Mouse (Mus musculus): ENCODE data around the gene Tmem170.

Tmem170 gene

DNA sequence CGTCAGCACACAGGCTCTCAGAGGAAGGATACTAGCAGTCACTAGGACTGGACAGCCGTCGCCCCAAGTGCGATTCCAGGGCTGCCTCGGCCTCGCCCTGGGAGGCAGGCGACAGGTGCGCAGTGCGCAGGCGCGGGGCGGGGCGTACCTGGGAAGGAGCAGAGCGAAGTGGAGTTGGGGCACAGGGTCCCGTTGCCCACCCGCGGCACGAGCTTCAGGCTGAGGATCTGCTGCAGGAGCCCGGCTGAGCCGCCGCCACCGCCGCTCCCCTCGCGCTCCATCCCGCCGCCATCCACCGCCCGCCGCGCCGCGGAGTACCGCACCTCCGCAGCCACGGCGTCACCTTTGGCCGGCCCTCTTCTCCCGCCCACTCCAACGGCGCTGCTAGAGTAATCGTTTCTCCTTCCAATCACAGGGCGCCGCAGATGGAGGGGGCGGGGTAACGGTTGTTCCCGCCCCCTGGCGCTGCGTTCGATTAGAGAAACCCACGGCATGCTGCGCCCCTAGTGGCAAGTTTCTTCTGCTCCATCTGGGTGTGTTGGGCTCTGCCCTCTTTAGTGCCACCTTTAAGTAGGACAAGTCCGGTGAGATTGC is at the start of gene Tmem170:
Gene Tmem170, minus strand, starts transcription at position 396 of the 594 bp plus-strand sequence.
- DNase-seq (ENCODE audit: low spot score): peak; percentile 100

DNA sequence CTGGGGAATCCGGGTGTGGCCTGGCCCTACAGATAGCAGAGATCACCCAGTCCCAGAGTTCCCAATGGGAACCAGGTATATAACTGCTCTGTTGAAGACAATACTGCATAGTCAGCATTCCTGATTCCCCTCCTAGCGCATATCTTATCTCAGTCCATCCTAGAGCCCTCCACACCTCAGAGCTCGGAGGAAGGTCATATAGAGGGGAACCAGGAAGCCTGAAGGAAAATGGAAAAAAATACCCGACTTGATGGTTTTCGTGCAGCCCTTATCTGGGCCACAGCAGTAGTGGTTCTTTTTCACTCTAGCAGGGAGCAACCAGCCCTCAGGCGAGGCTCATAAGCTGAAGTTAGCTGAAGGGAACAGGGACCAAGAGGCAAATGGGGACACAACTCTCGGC is 48.4 kb upstream of the Tmem170 start:
- no peak for DNase-seq (ENCODE audit: low spot score)

- peak; percentile 76 for DNase-seq (ENCODE audit: low spot score)
Observed at GRCm38 (mm10) chr8:111923383-111923804, 46.8 kb upstream of the Tmem170 start.

DNA sequence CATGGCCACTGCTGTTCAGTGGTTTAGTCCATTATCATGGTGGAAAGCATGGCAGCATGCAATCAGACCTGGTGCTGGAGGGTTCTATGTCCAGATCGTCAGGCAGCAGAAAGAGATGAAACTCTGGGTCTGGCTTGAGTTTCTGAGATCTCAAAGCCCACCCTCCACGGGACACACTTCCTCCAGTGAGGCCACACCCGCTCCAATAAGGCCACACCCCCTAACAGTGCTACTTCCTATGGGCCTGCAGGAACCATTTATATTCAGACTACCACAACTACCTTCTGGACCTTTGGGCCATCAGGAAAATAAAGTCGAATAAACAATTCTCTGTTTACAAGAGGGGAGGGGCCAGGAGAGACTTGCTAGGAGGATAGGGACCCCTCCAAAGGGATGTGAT is 44.4 kb upstream of the Tmem170 start:
- no peak for DNase-seq (ENCODE audit: low spot score)

DNA sequence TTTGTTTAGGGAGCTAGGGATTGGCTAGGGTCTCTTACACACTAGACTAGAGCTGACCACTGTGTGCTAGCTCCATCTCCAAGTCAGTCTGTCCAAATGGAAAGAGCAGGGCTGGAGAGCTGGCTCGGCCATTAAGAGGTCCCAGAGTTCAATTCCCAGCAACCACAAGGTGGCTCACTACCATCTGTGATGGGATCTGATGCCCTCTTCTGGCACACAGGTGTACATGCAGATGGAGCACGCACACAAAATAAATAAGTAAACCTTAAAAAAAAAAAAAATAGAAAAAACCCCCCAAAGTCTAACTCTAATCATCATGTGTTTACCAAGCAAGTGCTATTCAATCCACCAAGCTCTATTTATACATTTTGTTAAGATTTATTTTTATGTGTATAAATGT is 43.1 kb upstream of the Tmem170 start:
- DNase-seq (ENCODE audit: low spot score): no peak

- no peak for DNase-seq (ENCODE audit: low spot score)
Observed at GRCm38 (mm10) chr8:111912860-111913432, 36.4 kb upstream of the Tmem170 start.

- no peak for DNase-seq (ENCODE audit: low spot score)
Observed at GRCm38 (mm10) chr8:111911572-111911971, 35.0 kb upstream of the Tmem170 start.

- DNase-seq (ENCODE audit: low spot score): no peak
Observed at GRCm38 (mm10) chr8:111909621-111910450, 33.3 kb upstream of the Tmem170 start, which contains the start of gene Chst5. Gene Chst5, minus strand, starts transcription at chr8:111910447.

DNA sequence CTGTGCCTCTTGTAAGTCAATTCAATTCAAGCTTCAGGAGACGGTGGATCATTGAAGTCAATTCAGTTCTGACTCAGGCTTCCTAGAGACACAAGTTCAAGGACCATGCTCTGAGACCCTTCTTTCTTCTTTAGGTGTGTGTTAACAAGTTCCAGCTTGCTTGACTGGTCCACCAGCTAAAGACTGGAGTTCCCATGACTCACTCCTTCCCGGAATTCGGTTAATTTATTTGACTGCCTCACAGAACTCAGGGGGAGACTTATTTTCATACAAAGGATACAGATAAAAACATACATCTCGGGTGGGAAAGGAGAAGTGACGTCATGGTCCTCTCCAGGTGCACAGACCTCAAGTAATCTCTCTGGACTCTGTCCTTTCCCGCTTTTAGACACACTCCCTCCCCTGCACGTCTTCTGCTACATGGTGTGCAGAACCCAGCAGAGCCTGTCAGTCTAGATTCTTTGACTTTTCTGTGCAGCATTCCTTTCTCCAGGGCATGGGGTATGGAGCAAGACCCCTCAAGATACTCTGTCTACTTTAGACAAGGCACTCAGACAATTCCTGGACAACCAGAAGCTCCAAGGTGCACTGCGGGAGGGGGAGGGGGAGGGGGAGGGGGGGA is 29.1 kb upstream of the Tmem170 start:
- DNase-seq (ENCODE audit: low spot score): no peak

- DNase-seq (ENCODE audit: low spot score): no peak
Observed at GRCm38 (mm10) chr8:111902080-111902479, 25.5 kb upstream of the Tmem170 start.

- no peak for DNase-seq (ENCODE audit: low spot score)
Observed at GRCm38 (mm10) chr8:111898586-111898985, 22.0 kb upstream of the Tmem170 start.

DNA sequence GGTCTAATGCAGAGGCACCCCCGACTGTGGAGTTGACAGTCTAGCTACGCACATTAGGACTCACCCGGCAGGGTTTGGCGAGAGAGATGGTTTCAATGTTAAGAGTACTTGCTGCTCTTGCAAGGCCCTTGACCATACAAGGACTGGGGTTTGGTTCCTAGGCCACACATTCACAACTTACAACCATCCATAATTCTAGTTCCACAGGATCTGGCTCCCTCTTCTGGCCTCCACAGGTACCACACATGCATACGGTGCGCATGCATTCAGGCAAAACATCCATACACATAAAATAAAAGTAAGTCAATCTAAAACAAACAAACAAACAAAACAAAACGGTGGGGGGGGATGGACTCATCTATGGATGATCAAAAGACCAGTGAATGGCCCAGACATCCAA is 18.4 kb upstream of the Tmem170 start:
- DNase-seq (ENCODE audit: low spot score): no peak

GRCm38 (mm10) chr8:111892615-111893014 is 16.1 kb upstream of the Tmem170 start:
- DNase-seq (ENCODE audit: low spot score): no peak

- DNase-seq (ENCODE audit: low spot score): no peak
Observed at GRCm38 (mm10) chr8:111891983-111892382, 15.4 kb upstream of the Tmem170 start.

- no peak for DNase-seq (ENCODE audit: low spot score)
Observed at GRCm38 (mm10) chr8:111890911-111891303, 14.4 kb upstream of the Tmem170 start.

DNA sequence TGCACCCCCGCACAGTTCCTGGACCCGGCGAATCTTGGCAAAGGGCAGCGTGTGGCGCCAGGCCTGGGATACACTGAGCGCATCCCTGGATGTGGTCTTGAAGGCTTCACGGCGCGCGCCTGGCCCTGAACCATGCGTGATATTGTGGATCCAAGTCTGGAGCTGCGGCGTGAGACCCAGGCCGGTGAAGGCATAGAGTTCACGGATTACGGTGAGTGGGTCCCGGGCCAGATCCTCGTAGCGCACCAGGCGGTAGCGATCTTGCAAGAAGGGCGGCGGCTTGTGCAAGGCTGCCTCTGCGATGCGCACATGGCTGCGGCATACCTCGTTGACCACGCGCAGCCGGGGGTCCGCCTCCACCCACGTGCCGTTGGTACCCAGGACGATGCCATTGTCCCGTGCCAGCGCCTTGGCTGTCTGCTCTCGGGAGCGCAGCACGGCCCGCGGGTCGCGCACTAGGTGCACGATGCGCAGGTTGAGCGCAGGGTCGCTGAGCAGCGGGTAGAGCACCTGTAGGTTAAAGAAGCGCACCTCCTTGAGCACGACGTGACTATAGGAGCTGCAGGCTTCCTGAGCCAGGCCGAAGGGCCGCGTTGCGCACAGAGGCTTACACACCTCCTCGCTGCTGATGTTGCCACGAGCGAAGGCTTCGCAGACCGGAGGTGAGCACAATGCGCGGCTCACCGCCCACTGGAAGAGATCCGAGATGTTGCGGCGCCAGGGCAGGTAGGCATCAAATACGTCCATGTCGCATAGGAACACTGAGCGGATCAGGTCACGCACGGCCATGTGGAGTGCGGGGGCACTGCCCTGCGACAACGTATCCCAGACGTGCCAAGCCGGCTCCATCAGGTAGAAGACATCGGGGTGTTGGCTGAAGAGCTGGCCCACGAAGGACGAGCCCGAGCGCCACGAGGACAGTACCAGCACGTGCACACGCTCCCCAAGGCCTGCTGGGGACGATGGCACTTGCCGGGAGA is 13.7 kb upstream of the Tmem170 start:
- DNase-seq (ENCODE audit: low spot score): no peak

DNA sequence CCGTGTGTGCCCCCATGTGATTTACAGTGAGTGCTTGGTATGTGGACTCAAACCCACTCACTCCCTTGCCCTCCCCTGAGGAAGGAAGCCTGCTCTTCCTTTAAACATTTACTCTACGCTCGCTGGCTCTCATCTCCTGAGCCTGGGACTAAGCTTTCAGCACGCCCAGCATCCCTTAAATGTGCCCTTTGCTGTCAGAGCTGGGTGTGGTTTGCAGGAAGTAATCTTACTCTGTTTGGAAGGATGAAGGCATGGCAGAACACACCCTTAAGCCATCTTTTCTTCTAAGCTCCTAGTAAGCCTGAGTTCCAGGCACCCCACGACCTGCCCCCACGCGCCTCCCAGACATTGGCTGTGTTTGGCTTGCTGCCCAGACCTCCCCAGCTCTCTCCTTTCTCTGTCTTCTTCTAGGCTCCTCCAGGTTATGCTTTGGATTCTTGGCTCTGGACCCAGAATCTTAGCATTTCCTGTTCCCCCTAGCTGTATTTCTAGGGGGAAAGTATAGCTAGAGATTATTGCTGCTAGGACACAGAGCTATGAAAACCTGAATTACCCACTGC is 11.6 kb upstream of the Tmem170 start:
- DNase-seq (ENCODE audit: low spot score): peak; percentile 43

- DNase-seq (ENCODE audit: low spot score): no peak
Observed at GRCm38 (mm10) chr8:111887479-111887878, 10.9 kb upstream of the Tmem170 start.

GRCm38 (mm10) chr8:111883615-111884014 is 7.1 kb upstream of the Tmem170 start:
- DNase-seq (ENCODE audit: low spot score): no peak

DNA sequence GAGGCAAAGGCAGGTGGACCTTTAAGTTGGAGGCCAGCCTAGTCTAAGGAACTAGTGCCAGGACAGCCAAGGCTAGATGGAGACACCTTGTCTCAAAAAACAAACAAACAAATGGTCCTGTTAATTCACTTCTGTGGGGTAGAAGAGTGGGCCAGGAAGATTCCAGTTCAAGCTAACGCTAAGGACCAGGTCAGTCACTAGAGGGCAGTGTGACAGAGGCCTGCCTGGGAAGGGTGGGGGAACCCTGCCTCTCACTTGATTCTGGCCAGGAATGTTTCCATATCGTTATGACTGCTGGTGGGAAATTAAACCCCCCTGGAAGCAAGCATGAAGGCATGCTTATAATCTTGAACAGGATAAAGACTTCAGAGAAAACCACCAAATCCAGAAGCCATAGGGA is 5.0 kb upstream of the Tmem170 start:
- peak; percentile 74 for DNase-seq (ENCODE audit: low spot score)

DNA sequence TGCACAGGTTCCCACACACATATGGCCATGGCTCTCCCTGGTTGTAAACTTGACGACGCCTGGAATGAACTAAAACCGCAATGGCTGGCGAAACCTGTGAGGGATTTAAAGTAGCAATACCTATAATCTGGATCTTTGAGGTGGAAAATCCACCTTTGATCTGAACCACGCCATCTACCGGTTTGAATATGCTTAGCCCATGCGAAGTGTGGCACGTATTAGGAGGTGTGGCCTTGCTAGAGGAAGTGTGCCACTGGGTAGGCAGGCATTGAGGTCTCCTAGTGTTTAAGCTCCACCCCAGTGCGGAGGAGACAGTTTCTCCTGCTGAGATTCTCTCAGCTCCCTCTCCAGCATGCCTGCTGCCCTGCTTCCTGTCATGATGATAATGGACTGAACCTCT is 1.2 kb upstream of the Tmem170 start:
- no peak for DNase-seq (ENCODE audit: low spot score)

Measured in MN1 (cell line).